Mouse (Mus musculus) ZHBTc4 (cell line): Measurements from ENCODE around the gene Ifnar1.
"Not testable (repeated sequence)": the region's sequence is repeated elsewhere in the genome, so short reads cannot be mapped to it uniquely, and the experiment has no call there.

Experiments
- DNase-seq: peaks from one replicate; pipeline ENCODE4 v3.0.0-alpha.2; 2011; ENCODE audit warnings: low read depth, low spot score

The Ifnar1 gene

GRCm38 (mm10) chr16:91484808-91485700 lies at the start of gene Ifnar1:
Gene Ifnar1, plus strand, starts transcription at chr16:91485238.
- peak; percentile 99 for DNase-seq

- DNase-seq: no peak
Measured at GRCm38 (mm10) chr16:91438081-91438480, 47.0 kb upstream of the Ifnar1 start.

- DNase-seq: not testable (repeated sequence)
Measured at GRCm38 (mm10) chr16:91438599-91438998, 46.4 kb upstream of the Ifnar1 start.

DNA sequence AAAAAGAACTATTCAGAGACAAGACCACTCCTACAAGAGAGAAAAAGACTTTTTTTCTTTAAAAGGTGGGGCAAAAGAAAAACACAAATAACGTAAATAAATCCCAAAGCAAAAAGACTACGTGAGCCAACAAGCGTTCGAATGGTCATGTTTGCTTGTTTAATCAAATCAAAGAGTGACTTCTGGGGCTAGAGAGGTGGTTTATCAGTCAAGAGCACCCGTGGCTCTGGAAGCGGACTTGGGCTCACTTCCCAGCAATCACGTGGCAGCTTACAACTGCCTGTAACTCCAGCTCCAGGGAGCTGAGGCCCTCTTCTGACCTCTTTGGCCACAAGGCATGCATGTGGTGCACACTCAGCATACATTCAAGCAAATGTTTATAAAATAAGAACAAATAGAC lies 43.7 kb upstream of the Ifnar1 start:
- no peak for DNase-seq

DNA sequence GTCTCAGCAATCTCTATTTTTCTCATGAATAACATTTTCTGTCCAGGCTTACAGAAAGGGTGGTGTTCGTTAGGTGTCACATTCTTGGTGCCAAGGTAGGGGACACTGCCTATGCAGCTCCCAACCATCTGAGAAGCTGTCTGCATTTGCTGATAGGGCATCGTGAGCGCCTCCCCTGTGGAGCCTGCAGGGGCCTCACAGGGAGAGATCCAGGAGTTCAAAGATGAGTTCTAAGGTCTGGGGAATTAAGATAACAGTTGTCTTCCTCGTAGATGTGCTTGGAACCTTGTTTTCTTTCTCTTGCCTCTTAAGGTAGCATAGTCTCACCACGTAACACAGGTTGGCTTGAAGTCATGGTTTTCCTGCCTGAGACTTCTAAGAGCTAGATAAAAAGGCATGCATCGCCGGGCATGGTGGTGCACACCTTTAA lies 43.2 kb upstream of the Ifnar1 start:
- no peak for DNase-seq

DNA sequence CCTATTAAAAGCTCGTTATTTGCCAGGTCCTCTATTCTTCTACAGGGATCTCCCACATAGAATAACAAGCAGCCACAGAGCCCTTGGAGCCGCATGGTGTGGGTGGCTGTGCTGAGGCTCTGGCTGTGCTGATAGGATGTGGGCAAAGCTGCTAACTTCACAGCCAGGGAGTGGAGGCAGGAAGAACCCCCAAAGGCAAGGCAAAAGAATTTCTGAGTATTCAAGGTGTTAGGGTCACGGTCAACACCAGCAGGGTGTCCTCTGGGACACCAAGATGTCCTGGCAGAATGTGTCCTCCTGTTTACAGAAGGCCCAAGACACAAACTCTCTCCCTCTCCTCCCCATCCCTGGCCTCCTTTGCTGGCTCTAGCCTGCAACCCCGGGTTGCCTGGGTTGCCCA lies 42.6 kb upstream of the Ifnar1 start:
- no peak for DNase-seq

DNA sequence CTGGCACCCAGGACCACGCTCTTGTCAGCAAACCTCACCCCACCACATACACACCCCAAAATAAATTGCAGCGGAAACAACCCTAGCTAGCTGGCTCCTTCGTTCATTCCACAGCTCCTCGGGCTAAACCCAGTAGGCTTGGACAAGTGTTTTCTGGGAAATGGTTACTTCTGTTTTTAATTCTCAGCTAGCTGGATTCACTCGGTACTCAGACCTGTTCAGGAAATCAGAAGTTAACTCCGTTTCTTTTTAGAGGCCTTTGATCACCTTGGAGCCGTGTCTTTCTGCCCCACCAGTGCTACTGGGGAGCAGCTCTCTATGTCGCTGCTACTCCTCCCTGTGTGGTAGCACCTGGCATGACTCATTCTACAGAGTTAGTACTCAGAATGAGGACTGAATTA lies 41.8 kb upstream of the Ifnar1 start:
- DNase-seq: no peak

GRCm38 (mm10) chr16:91444847-91445246 lies 40.2 kb upstream of the Ifnar1 start:
- DNase-seq: no peak

GRCm38 (mm10) chr16:91445566-91445965 lies 39.5 kb upstream of the Ifnar1 start:
- DNase-seq: no peak

DNA sequence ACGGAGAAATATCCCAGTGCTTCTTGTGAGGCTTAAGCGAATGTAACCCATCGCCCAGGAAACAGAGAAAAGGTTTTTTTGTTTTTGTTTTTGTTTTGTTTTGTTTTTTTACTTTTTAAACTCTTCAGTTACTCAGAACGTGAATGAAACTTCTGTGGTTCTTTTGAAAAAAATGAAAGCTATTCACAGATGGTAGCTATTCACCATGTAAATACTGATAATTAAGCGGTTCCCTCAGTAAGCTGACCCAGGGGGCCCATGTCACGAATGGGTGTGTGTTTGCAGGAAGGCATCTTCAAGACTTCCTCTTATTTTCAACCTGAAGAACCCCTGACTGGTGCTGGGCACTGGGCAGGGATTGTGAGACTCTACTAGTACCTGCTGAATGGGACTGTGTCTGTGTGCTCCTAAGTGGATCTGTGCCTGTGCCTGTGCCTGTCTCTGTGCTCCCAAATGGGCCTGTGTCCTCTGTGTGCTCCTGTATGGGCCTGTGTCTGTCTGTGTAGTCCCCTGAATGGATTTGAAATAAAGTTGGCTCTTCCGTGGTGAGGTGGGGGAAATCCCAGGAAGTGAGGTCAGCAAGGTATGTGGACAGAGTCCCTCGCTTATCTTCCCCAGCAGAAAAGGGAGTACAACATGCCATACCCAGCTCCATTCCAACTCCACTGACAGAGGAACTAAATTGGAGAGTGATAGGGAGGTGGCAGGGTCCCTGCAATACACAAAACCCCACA lies 38.1 kb upstream of the Ifnar1 start:
- DNase-seq: no peak

- no peak for DNase-seq
Measured at GRCm38 (mm10) chr16:91447512-91447900, 37.5 kb upstream of the Ifnar1 start.

- DNase-seq: no peak
Measured at GRCm38 (mm10) chr16:91448088-91448487, 37.0 kb upstream of the Ifnar1 start.

- no peak for DNase-seq
Measured at GRCm38 (mm10) chr16:91448895-91449294, 36.1 kb upstream of the Ifnar1 start.

GRCm38 (mm10) chr16:91450137-91451064 lies 34.6 kb upstream of the Ifnar1 start:
- no peak for DNase-seq

DNA sequence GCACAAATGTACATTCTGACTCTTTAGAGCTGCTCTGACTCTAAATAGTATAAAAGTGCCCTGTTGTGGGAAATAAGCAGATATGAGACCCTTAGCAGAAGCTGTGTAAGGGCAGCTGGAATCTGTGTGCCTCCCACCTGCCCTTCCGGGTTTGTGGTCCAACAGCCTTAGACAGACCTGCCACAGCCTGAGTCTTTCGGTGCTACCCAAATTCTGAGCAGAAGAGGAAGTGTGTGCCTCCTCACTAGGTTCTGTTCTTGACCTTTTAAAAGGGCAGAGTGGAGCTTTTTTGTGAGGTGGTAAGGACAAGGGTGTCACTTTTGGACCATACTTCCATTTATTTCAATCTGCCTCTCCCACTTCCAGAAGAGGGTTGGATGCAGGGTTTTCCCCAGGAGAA lies 33.1 kb upstream of the Ifnar1 start:
- DNase-seq: no peak

- no peak for DNase-seq
Measured at GRCm38 (mm10) chr16:91452363-91452896, 32.6 kb upstream of the Ifnar1 start.

DNA sequence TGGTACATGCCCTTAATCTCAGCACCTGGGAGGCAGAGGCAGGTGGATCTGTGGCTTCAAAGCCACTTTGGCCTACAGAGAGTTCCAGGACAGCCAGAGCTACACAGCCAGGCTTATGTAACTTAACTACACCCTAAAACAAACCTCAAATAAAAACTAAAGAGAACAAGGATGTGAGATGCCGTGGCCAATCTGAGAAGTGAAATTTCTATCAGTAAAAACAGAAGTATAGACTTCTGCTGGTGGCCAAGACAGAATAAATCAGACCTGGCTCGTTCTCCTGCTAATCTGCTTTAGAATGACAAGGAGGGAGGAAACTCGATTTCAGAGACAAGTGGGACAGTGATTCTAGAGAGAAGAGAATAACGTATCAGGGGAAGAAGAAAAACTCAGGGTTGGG lies 29.2 kb upstream of the Ifnar1 start:
- DNase-seq: no peak

DNA sequence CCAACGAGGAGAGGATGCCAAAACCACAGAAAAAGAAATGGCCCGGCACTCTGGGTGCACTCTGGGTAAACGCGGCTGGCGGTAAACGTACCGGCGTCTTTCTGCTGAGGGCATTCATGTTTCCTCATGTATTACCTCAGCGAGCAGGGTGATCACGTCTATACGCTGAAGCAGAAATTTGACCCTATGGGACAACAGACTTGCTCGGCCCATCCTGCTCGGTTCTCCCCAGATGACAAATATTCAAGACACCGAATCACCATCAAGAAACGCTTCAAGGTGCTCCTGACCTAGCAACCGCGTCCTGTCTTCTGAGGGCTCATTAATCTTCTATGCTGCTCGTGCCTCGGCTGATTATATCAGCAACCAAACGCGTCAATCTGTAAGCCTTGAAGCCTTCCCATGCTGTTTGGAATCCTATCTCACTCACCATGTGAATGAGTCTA lies 26.7 kb upstream of the Ifnar1 start:
- DNase-seq: no peak

DNA sequence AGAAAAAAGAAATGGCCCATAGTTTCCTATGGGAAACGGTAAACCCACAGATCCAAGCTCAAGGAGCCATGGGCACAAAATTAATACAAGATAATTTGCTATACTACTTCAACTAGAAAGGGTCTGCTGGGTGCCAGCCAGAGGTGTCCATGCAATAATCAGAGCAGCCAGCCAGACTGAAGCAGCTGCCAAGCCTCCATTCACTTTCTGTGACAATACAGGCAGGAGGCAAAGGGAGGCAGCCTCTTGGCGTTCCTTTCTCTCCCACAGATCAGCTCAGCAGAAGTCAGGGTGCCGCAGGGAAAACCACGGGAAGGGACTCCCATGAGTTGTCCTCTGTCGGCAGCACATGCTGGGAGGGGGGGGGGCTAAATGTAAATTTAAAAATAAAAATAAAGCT lies 26.1 kb upstream of the Ifnar1 start:
- DNase-seq: no peak

GRCm38 (mm10) chr16:91459396-91459795 lies 25.6 kb upstream of the Ifnar1 start:
- DNase-seq: no peak

- DNase-seq: peak; percentile 42
Measured at GRCm38 (mm10) chr16:91459841-91460370, 25.1 kb upstream of the Ifnar1 start.
